Mouse (Mus musculus): ENCODE data around the gene Ywhah. TPM values are rescaled to one million over a fixed set of nuclear protein-coding genes. Genes with fewer than 3 reads are reported as not detected.

Ywhah gene
- 108 and 124 TPM in 2 replicates for total RNA-seq (2023)

GRCm38 (mm10) chr5:33018561-33019425, at the start of gene Ywhah:
Gene Ywhah (plus strand): TSS chr5:33018816.

Other genes starting within 250 kb of the Ywhah start
- gene Pisd, start 233.2 kb upstream of the Ywhah start, total RNA-seq (2023) = 60.4 and 64.5 TPM in 2 replicates
- not detected in 2 replicates for gene Gm20671, start 191.7 kb upstream of the Ywhah start, total RNA-seq (2023)
- 31.2 and 38.3 TPM in 2 replicates for gene Prr14l, start 164.6 kb upstream of the Ywhah start, total RNA-seq (2023)
- gene Depdc5, start 155.1 kb upstream of the Ywhah start, total RNA-seq (2023) = 22.2 and 35.9 TPM in 2 replicates
- not detected in 2 replicates for gene Slc5a1, start 85.4 kb downstream of the Ywhah start, total RNA-seq (2023)
- gene Spon2, start 199.6 kb downstream of the Ywhah start, total RNA-seq (2023) = 0.76 TPM in 1 of 2 replicates, not detected in the other

All from neutrophil, adult 65 days (primary cell).